Mouse (Mus musculus) megakaryocyte, embryonic 14.5 days (primary cell): ENCODE data around the gene Tex14.

Experiments used
- FLI1 ChIP-seq: IDR thresholded peaks from 2 replicates; pipeline ENCODE4 v1.6.1; 2012; ENCODE audit warnings: low read length, inconsistent platforms, mixed read lengths
- GATA1 ChIP-seq: IDR thresholded peaks from 3 replicates; pipeline ENCODE4 v1.6.1; 2012; ENCODE audit warnings: mixed read lengths, low read length, inconsistent platforms, borderline replicate concordance

DNA sequence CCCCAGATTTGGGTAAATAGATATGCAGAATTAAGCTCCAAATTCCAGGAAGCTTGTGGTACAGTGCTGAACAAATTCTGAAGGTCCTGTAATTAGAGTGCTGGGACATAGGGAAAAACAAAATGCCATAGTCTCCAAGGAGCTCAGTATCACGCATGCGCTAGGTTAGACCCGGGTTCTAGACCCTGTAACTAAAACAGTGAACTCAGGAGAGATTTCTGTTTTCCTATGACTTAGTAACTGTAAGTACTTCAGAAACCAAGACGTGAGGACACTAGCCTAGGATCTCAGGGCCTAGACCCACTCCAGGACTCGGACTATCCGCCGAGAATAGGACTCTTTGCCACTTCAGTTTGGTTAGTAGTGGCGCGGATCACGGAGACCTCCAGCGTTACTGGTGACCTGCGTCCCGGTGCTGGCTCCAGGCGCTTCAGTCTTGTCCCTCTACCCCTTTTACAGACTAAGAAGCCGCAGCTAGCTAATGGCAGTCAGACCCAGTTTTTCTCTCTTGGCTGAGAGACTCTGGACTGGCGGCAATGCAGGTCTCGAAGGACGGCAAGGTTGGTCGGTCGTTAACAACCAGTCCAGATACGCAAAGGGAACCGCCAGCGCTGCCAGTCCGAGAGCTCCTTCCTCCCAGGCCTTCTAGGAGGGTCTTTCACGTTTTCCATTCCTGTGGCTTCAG, 186.1 kb downstream of the Tex14 start:
- no peak for TF ChIP-seq GATA1
- no peak for TF ChIP-seq FLI1
